Mouse (Mus musculus): ENCODE results near the gene Gm281. TPM values are rescaled to one million over a fixed set of nuclear protein-coding genes. Genes with fewer than 3 reads are reported as not detected.

Gm281 gene
- polyA plus RNA-seq, 1 experiment from 2014 or later, result not detected

DNA sequence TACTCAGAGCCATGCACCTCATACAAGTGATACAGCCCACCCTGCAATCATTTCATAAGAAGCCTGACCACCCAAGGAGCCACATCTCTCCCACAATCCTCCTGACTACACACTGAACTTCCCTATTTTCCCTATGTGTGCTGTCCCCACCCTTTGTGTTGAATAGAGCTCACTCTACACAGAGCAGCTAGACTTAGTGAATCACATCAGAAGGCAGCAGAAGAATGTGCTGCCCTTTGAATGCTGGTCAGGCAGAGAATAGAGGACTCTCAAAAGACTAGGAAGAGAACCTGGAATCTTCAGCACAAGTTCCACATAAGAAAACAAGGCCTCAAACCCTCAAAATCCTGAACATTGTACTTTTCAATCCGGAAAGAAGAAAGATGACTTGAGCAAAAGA, 7.8 kb downstream of the Gm281 start:
- H3K27ac ChIP-seq, result no peak overlapping the region
- TF ChIP-seq CTCF (IDR thresholded peaks at IDR 0.05; ENCODE audit: low read depth), result no peak
- no peaks in the 10 kb centered on the region for H3K36me3 ChIP-seq (ENCODE audit: insufficient read depth, low read length)
- no peak overlapping the region for H3K4me2 ChIP-seq (ENCODE audit: low read length)
- no peaks in the 10 kb centered on the region for H3K4me1 ChIP-seq (replicated peaks; ENCODE audit: insufficient read depth, low read length)
- no peak overlapping the region for H3K9ac ChIP-seq (ENCODE audit: low read depth, low read length)
- DNase-seq (ENCODE audit: low spot score), result no peak
- 80% methylated on average over 1 of the region's 1 CpGs for WGBS
- no peak for ATAC-seq (replicated peaks; ENCODE audit: low FRiP score, low read depth)
- no peaks in the 10 kb centered on the region for H3K9me3 ChIP-seq (replicated peaks; ENCODE audit: low read length)
- no peak overlapping the region for H3K4me3 ChIP-seq (replicated peaks; ENCODE audit: low read depth, low read length)
- no peaks in the 10 kb centered on the region for H3K27me3 ChIP-seq (ENCODE audit: insufficient read depth, low read length)

DNA sequence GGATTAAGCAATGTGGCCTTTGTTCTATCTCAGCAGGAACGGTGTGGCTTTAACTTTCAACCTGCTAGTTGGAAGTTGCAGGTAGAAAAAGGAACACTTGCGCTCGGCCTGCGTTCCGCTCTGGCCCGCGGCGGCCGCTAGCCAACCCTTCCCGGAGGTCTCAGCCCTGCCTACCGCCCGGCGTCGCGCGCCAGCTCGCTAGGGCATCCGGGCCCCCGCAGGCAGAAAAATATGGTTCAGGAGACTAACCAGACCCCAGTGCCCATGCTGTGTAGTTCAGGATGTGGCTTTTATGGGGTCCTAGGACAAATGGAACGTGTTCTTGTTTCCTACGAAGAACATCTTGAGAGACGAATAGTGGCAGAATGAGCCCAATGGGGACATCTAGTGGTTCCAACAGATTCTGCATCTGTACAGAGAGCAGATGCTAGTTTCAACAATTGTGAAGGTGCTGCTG, 12.6 kb downstream of the Gm281 start:
- TF ChIP-seq CTCF (IDR thresholded peaks at IDR 0.05; ENCODE audit: low read depth), result peak; percentile 79
- WGBS, result under 1% methylated on average over 22 of the region's 22 CpGs
- Histone ChIP-seq H3K27me3 (ENCODE audit: insufficient read depth, low read length) (no peaks in the 10 kb centered on the region), H3K9me3 (replicated peaks; ENCODE audit: low read length) (no peaks in the 10 kb centered on the region), H3K36me3 (ENCODE audit: insufficient read depth, low read length) (no peaks in the 10 kb centered on the region), H3K9ac (ENCODE audit: low read depth, low read length) (peak overlapping the region; percentile 46; the same call in 1 of the 2 replicates), H3K4me2 (ENCODE audit: low read length) (peak overlapping the region; percentile 85), H3K4me1 (replicated peaks; ENCODE audit: insufficient read depth, low read length) (no peaks in the 10 kb centered on the region), H3K4me3 (replicated peaks; ENCODE audit: low read depth, low read length) (peak overlapping the region; percentile 42), H3K27ac (no peak overlapping the region)
- peak; percentile 43; the same call in 1 of the 2 replicates for ATAC-seq (replicated peaks; ENCODE audit: low FRiP score, low read depth)
- peak; percentile 81 for DNase-seq (ENCODE audit: low spot score)

DNA sequence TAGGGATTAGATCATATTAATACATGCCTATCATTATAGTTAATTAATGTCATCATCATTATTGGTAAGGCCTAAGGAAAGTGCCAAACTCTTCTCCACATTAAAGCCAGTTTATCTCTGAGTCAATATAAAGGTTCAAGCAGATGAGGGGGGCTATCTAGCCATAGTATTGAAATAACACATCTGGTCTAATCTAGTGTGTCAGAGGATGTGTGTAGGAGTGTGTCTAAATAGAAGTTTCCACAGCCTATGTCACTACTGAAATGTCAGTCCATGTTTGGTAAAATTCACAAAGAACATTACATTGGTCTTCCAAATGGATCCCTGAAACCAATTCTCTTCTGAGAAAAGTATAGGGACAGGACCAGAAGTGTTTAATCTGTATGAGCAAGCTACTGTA, 19.1 kb downstream of the Gm281 start:
- ATAC-seq (replicated peaks; ENCODE audit: low FRiP score, low read depth), result no peak
- no peak for TF ChIP-seq CTCF (IDR thresholded peaks at IDR 0.05; ENCODE audit: low read depth)
- Histone ChIP-seq H3K27me3 (ENCODE audit: insufficient read depth, low read length) (no peaks in the 10 kb centered on the region), H3K9ac (ENCODE audit: low read depth, low read length) (no peak overlapping the region), H3K4me3 (replicated peaks; ENCODE audit: low read depth, low read length) (no peak overlapping the region), H3K36me3 (ENCODE audit: insufficient read depth, low read length) (no peaks in the 10 kb centered on the region), H3K27ac (no peak overlapping the region), H3K9me3 (replicated peaks; ENCODE audit: low read length) (no peaks in the 10 kb centered on the region), H3K4me1 (replicated peaks; ENCODE audit: insufficient read depth, low read length) (no peaks in the 10 kb centered on the region), H3K4me2 (ENCODE audit: low read length) (no peak overlapping the region)
- DNase-seq (ENCODE audit: low spot score), result no peak

DNA sequence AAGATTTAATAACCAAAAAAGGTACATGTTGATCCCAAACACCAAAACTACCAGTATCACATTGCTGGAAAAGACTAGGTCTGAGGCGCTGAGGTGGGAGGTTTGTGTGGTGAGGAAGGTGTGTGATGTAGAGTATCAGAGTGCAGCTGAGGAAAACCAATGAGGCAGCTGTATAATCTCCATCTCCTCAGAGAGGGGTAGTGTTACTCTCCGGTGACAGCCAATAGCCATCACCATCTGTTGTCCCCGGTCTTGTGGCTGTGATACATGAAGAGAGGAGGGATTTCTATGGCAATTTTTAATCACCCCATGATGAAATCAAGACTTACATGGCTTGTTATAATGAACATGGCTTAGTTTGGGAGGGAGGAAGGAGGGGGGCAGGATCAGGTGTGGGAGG, 20.5 kb downstream of the Gm281 start:
- Histone ChIP-seq H3K27ac (no peak overlapping the region), H3K4me2 (ENCODE audit: low read length) (no peak overlapping the region), H3K4me3 (replicated peaks; ENCODE audit: low read depth, low read length) (no peak overlapping the region), H3K9ac (ENCODE audit: low read depth, low read length) (no peak overlapping the region), H3K27me3 (ENCODE audit: insufficient read depth, low read length) (no peaks in the 10 kb centered on the region), H3K9me3 (replicated peaks; ENCODE audit: low read length) (no peaks in the 10 kb centered on the region), H3K36me3 (ENCODE audit: insufficient read depth, low read length) (no peaks in the 10 kb centered on the region), H3K4me1 (replicated peaks; ENCODE audit: insufficient read depth, low read length) (no peaks in the 10 kb centered on the region)
- 61% methylated on average over 3 of the region's 3 CpGs for WGBS
- TF ChIP-seq CTCF (IDR thresholded peaks at IDR 0.05; ENCODE audit: low read depth), result no peak
- no peak for DNase-seq (ENCODE audit: low spot score)
- ATAC-seq (replicated peaks; ENCODE audit: low FRiP score, low read depth), result no peak

DNA sequence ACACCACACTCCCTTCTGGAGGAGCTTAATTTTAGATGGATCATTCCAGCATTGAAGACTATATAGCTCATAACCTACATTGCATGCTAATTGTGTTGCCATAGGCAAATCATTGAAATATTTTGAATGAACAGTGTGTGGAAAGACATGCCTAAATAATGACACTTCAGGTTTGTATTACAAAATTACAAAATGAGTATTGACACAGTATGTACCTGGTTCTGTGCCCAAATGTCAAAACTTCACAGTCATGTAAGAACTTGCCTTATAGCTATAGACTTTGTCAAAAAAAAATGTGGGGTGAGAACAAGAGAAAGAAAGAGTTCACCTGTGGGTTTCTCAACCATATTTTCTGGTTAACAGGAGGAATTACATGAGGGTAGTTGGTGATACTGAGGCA, 52.9 kb downstream of the Gm281 start:
- ATAC-seq (replicated peaks; ENCODE audit: low FRiP score, low read depth), result no peak
- Histone ChIP-seq H3K4me1 (replicated peaks; ENCODE audit: insufficient read depth, low read length) (no peaks in the 10 kb centered on the region), H3K9ac (ENCODE audit: low read depth, low read length) (no peak overlapping the region), H3K4me2 (ENCODE audit: low read length) (no peak overlapping the region), H3K4me3 (replicated peaks; ENCODE audit: low read depth, low read length) (no peak overlapping the region), H3K27me3 (ENCODE audit: insufficient read depth, low read length) (no peaks in the 10 kb centered on the region), H3K27ac (no peak overlapping the region), H3K36me3 (ENCODE audit: insufficient read depth, low read length) (no peaks in the 10 kb centered on the region), H3K9me3 (replicated peaks; ENCODE audit: low read length) (no peaks in the 10 kb centered on the region)
- TF ChIP-seq CTCF (IDR thresholded peaks at IDR 0.05; ENCODE audit: low read depth), result no peak
- DNase-seq (ENCODE audit: low spot score), result no peak

DNA sequence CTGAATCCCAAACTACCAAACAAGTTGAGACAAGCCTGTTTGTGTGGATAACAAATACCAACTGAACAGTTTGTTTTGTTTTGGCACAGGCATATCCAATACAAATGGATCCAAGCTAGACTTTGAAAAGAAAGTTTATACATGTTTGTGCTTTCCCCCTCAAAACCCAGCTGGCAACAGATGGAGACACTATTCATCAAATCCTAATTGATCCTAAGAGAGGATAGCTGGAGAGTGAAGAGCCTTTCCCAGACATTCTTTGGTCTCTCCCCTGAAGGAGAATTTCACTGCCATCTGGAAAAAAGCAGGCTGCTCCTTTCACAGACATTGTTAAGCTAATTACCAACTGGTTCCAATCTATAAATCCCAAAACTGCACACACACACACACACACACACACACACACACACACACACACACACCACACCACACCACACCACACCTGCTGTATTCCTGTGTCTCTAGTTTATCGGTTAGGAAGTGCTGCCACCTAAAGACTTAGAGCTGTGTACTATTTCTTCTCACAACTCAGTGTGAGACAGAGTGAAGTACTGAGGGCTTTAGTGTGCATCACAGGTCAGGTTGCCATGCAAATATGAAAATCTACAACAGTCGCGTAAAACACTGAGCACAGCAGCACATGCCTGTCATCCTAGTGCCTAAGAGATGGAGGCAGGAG, 101.3 kb downstream of the Gm281 start:
- no peak for TF ChIP-seq CTCF (IDR thresholded peaks at IDR 0.05; ENCODE audit: low read depth)
- no peak overlapping the region for H3K4me2 ChIP-seq (ENCODE audit: low read length)
- H3K9me3 ChIP-seq (replicated peaks; ENCODE audit: low read length), result no peaks in the 10 kb centered on the region
- no peak for ATAC-seq (replicated peaks; ENCODE audit: low FRiP score, low read depth)
- H3K27me3 ChIP-seq (ENCODE audit: insufficient read depth, low read length), result no peaks in the 10 kb centered on the region
- H3K36me3 ChIP-seq (ENCODE audit: insufficient read depth, low read length), result no peaks in the 10 kb centered on the region
- no peak for DNase-seq (ENCODE audit: low spot score)
- H3K4me3 ChIP-seq (replicated peaks; ENCODE audit: low read depth, low read length), result no peak overlapping the region
- no peak overlapping the region for H3K27ac ChIP-seq
- WGBS, result 88% methylated on average over 3 of the region's 3 CpGs
- no peak overlapping the region for H3K9ac ChIP-seq (ENCODE audit: low read depth, low read length)
- no peaks in the 10 kb centered on the region for H3K4me1 ChIP-seq (replicated peaks; ENCODE audit: insufficient read depth, low read length)

DNA sequence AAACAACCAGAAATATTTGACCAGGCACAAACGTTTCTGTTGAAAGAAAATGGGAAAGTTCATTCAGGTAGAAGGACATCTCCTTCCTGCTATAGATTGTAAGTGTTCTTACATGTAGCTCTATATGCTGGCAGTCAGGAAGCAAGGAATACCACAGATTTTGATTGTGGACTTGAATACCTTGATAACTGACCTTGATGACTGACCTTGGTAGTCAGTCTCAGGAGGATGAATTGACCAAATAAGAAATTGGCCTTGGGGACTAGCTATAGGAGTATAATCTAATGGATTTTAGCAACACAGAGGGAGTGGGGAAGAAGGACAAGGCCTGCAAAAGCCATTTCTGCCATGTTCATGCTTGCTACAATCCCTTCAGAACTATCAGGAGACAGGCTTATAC, 123.8 kb downstream of the Gm281 start:
- TF ChIP-seq CTCF (IDR thresholded peaks at IDR 0.05; ENCODE audit: low read depth), result no peak
- no peak for DNase-seq (ENCODE audit: low spot score)
- H3K9me3 ChIP-seq (replicated peaks; ENCODE audit: low read length), result no peaks in the 10 kb centered on the region
- no peaks in the 10 kb centered on the region for H3K4me1 ChIP-seq (replicated peaks; ENCODE audit: insufficient read depth, low read length)
- 27% methylated on average over 1 of the region's 1 CpGs for WGBS
- H3K27ac ChIP-seq, result no peak overlapping the region
- H3K36me3 ChIP-seq (ENCODE audit: insufficient read depth, low read length), result no peaks in the 10 kb centered on the region
- no peak overlapping the region for H3K4me2 ChIP-seq (ENCODE audit: low read length)
- no peaks in the 10 kb centered on the region for H3K27me3 ChIP-seq (ENCODE audit: insufficient read depth, low read length)
- ATAC-seq (replicated peaks; ENCODE audit: low FRiP score, low read depth), result no peak
- H3K9ac ChIP-seq (ENCODE audit: low read depth, low read length), result no peak overlapping the region
- no peak overlapping the region for H3K4me3 ChIP-seq (replicated peaks; ENCODE audit: low read depth, low read length)
